Mouse (Mus musculus): Measurements from ENCODE around the gene Fam83g.

The Fam83g gene

DNA sequence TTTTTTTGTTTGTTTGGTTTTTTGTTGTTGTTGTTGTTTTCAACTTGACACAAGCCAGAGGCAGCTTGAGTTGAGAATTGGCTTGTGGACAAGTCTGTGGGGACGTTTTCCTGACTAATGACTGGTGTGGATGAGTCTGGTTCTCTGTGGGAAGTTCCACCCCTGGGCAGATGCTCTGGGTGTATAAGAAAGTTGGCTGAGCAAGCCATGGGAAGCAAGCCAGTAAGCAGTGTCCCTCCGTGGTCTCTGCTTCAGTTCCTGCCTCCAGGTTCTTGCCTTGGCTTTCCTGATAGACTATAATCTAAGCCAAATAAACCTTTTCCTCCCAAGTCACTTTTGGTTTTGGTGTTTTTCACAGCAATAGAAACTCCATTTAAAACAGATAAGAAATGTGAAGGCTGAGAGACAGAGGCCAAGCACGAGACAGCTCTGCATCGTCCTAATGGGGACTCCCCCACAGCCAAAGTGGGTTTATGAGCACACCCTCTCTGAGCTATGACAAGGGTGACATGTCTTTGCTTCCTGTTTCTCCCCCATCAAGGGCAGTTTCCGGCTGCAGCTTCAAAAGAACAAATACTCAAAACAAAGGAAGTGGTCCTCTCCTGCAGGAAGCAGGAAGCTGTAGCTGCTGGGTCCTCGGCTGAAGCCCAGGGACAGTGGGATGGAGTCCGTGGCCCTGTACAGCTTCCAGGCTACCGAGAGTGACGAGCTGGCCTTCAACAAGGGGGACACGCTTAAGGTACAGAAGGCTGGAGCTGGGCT is 31.0 kb upstream of the Fam83g start, which contains the start of gene Grap:
Grap (plus strand) TSS at position 580 of the 762 bp plus-strand sequence.
- DNase-seq = peak; percentile 80

DNA sequence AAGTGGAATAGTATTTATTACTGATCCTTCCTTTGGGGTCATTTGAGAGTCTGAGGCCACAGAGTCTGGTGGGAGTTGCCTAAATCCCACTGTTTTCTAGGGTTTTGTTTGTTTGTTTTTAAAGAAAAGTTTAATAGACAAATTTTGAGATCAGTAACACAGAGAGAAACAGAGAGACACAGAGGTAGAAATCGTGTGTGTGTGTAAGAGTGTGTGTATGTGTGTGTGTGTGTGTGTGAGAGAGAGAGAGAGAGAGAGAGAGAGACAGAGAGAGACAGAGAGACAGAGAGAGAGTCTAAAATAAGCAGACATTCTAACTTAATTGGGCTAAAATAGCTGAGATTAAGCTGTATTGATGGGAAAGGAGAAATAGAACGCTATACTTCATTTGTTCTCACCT is 30.3 kb upstream of the Fam83g start:
- no peak for DNase-seq

DNA sequence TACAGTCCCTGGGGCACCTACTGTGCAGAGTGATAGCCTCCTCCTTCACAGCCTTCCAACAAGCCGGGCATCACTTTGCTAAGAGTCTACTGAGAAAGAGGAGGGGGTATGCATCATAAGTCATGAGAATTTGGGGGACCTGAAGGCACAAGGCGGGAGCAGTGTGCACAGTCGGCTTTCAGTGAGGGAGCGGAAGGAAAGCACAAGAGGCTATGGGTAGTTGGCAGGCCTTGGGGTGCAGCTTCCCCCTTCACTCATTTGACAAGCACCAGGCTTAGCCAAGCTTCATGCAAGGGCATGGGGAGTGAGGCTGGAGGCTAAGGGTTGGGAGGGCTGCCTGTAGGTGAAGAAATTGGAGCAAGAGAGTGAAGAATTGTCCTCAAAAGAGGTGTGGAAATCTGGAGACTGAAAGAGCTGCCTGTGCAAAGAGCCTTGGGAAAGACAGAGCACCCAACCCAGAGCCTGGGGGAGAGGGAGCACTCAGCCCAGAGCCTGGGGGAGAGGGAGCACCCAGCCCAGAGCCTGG is 29.0 kb upstream of the Fam83g start:
- DNase-seq = no peak

DNA sequence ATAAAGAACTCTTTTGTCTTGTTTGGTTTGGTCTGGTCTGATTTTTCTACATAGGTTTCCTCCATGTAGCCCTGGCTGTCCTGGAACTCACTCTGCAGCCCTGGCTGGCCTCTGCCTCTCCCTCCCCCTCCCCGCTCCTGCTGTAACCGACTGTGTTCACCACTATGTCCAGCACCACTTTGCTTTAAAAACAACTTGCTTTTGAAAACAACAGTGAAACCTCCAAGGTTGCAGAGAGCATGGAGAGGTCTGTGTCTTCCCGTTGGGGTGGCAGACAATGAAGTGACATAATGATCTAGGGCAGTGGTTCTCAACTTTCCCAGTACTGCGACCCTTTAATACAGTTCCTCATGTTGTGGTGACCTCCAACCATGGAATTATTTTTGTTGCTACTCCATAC is 28.2 kb upstream of the Fam83g start:
- no peak for DNase-seq

DNA sequence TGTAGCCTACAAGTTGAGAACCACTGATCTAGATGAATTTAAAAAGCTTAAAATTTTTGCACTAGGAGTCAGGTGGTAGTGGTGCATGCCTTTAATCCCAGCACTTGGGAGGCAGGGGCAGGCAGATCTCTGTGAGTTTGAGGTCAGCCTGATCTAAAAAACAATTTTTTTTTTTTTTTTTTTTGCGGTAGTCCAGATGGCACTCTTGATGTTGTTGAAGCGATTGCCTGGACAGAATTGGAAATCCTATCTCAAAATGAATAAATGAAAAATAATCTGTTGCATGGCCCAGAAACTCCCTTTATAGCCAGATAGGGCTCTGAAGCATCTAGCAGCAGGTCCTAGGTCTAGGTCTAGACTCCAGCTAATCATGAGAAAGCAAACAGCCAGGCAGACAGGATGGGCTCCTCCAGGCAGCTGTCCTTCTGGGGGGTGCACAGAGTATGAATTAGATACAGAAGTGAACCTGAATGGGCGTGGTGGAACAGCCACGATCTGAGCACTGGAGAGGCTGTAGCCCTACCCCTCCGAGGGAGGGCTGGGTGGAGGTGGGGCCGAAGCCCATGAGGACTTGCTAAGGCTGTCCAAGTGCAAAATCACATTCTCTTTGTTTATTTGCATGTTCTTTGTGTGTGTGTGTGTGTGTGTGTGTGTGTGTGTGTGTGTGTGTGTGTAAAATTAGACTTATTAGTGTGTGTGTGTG is 27.6 kb upstream of the Fam83g start:
- no peak for DNase-seq

DNA sequence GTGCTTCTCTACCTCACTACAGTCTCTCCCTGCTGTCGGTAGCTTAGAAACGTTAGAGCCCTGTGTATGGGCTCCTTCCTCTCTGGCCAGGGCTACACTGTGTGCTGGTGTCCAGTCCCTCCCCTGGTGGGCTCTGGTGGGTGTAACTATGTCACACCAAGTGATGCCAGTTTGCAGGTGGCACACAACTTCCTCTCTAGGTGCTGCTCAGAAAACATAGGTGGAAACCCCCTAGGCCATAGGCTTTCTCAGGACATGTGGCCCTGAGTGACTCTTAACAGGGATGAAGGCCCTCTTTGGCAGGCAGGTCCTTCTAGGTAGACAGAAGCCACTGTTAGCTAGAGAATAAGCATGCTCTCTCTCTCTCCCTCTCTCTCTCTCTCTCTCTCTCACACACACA is 26.5 kb upstream of the Fam83g start:
- DNase-seq = no peak

DNA sequence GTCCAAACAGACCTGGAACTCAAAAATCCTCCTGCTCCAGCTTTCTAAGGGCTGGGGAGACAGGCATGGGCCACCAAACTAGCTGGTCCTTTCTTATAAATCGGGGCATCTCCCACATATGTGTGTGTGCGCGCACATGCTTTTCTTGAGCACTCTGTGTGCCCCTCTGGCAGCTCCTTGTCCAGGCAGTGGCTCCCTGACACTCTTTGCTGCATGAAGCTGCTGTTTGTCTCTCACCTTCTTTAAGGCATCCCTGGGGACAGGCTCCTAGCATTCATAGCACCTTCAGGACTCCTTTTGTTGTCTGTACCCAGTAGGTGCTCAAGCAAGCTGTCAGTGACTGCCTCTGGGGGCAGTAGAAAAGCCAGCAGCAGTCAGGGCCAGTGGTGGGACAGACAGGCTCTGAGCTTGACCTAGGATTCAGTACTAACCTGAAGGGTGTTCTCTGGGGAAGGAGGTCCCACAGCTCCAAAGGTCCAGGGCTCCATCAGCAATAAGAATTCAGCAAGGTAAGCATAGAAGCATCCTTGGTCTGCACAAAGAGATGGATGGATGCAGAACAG is 25.4 kb upstream of the Fam83g start:
- no peak for DNase-seq

DNA sequence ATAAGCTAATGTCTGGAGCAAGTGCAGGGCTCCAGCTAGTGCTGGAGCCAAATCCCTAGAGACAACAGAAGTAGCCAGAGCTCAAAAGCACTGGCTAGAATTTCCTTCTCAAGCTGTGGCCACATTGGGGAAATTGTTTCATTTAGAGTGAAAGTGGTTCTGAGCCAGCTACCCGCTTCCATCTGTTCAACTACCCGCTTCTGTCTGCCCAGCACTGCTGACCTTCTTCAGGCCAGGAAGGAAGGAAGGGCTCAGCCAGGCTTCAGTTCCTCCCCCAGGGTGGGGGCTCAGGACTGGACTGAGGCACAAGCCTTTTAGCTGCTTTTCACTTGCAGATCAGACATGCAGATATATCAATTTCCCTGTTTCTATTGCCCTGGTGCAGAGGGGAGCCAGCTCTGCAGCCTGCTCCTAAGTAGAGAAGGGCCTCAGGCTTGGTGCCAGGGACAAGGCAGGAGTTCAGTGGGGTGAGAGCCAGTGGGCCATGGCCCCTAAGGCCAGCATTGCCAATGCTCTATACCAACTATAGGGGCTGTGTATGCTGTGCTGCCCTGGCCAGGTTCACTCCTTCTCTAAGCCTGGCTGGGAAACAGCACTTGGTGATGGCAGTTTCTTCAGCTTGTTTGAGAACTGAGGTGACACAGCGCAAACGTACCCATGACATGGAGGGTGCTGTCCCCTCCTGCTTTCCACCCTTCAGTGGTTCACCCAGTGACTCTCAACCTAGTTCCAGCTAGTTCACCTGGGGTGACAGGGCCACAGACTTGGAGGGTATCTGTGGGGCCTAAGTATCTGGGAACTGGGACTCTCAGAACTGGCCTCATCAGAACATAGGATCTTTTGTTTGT is 24.7 kb upstream of the Fam83g start:
- no peak for DNase-seq

DNA sequence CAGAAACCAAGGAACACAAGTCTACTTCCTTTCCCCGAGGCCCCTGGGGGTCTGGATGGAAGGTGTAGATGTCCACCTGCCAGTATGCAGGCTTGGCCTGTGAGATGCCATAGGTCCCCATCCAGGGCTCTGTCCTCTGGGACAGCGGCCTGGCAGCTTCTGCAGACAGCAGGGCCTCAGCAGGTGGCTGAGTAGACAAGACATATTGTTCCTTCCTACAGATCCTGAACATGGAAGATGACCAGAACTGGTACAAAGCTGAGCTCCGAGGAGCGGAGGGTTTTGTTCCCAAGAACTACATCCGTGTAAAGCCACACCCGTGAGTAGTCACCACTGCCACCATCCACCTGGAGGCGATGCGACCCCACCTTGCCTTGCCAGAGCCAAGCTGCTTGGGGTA is 23.9 kb upstream of the Fam83g start:
- DNase-seq = no peak

DNA sequence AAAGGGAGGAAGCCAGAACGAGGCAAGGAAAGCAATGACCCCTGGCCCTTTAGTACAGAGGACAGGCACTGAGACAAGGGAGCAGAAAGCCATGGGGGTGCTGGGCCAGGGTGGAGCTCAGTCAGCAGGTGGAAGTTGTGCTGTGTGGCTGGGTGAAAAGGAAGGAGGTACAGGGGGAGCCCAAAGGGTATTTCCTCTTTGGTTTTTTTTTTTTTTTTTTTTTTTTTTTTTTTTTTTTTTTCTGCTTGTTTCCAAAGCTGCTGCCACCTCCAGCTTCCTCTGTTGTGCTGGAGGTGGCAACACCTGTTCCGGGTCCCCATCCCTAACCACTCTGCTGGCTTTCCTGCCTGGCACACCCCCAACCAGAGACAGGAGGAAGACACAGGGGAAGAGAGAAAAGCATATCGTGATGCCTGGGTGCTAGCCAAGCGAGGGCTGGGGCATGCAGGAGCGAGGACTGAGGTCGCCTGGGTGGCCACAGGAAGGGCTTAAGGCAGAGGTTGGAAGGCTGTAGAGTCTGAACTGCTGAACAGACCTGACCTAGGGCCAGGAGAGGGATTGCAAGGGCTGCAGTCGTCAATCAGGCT is 23.0 kb upstream of the Fam83g start:
- DNase-seq = peak; percentile 59

DNA sequence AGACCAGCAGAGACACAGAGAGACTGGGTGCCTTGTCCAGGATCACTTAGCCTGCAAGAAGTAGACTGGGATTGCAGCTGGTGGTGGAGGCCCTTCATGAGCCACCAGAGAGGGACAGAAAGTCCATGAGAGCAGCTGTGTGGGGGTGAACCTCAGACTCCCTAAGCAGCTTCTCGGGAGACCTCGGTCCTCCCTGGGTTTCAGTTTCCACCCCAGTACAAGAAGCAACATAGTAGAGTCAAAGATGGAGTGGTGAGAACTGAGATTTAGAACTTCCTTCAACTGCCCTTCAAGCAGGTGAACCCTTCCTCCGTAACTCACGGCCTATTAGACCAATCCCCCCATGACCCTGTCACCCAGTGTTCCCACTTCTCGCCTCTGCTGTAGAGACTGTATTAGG is 21.7 kb upstream of the Fam83g start:
- DNase-seq = no peak

DNA sequence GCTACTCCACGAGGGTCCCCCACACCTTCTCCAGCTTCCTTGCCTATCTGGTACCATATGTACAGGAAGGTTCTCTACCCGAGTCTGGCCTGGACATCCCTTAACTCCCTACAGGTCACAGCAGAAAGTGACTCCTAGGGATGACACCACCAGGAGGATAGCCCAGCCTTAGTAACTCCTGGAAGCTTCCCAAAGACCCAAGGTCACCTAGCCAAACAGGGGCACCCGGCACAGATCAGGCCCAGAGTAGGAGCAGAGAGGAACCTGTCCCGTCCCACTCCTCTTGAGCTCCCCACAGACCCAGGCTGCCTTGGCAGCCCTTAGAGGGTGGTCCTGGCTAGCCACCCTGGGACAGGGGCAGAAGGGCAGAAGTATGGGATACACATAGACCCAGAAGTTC is 18.5 kb upstream of the Fam83g start:
- no peak for DNase-seq

DNA sequence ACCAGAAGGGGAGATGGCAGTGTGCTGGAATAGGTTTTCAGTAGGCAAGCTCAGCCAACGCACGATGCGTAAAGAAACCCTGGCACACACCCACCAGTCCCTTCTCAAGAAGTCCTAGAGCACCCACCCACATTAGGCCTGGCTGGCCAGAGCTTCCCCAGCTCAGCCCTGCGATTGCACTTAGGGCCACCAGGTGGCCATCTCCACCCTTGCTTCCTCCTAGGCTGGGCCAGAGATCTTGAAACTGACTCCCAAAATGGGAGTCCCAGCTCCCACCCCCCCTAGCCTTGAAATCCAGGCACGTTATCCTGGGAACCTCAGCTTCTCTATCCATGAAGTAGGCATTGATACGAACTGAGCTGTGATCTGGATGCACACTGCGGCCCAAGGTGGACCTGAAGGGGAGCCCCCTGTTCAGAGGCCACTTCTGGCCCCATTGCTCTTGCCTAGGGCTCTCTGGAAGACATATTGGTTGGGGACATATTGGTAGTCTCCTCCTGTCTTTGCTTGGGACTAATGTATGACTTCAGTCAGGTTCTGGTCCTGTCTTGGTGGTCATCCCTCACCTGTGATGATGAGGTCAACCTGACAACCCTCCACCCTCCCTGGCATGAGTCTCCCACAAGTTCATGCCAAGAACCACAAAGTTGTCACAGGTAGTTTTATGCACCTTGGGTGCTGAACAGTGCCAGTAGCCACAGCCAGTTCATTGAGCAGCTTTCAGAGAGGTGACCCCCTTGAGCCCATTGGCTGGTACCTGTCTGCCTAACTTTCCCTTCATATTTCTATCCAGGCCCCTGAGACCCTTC is 17.7 kb upstream of the Fam83g start:
- DNase-seq = no peak

DNA sequence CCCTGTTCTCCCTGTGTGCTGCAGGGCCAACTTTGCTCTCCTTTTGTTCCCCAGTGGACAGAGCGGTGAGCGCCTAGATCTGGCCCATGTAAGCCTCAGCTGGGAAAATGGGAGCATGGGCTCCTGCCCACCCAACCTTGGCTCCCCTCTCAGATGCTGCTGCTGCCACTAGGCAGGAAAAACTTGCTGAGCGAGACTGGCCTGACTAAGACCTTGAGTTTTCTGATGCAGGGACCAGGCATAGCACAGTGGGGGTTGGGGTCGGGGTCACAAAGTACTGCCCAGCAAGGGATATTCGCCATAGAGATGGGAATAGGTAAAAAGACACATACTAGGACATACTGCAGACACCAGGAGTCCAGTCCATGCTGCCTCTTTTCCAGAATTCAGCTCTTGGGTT is 16.6 kb upstream of the Fam83g start:
- no peak for DNase-seq

DNA sequence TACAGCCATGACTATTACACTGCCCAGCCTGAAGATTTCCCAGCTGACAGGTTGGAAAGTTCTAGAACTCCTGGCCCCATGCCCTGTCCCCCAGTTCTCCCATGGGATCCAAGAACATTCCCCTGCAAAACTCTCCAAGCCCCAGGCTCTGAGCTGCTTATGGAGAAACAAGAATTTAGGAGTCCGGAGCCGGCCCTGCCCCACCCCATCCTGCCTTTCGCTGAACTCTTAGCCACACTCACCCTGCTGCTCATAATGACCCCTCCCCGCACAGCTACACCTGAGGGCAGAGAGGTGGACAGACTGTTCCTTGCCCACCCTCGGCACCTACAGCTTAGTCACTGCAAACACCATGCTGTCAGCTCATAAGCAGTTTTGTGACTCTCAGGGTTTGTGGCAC is 16.1 kb upstream of the Fam83g start:
- DNase-seq = no peak

DNA sequence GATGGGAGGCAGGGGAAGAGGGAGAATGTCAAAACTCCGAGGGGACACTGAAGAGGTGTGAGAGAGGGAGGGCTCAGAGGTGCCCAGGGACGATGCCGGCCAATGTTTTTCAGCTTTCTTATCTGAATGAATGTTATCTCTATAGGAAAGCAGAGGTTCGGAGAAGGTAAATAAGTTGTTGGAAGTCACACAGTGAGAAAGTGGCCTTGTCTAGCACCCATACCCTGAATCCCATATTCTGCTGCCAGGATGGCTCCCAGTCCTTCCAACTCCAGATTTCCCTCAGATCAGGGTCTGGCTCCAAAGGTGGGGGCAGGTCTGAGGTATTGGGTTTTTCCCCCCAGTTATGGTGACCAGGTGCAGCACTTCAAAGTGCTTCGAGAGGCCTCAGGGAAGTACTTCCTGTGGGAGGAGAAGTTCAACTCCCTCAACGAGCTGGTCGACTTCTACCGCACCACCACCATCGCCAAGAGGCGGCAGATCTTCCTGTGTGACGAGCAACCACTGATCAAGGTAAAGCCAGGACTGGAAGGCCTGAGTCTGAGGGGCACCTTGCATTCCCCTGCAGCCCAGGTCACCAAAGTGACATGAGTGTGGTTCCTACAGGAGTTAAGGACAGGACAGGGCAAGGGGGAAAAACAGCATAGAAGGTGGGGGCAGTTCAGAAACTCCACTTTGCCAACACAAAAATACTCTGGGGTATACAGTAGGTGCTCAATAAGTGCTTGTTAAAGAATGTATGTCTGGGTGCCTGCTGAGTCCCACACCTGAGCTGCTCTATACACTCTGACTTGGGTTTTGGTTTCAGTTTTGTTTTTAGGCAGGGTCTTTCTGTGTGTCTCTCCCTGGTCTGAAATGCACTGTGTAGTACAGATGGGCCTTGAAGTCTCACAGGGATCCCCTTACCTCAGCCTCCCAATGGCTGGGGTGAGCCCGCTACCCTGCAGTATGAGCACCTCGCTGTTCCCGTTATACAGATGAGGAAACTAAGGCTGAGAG is 14.1 kb upstream of the Fam83g start:
- DNase-seq = peak; percentile 60

DNA sequence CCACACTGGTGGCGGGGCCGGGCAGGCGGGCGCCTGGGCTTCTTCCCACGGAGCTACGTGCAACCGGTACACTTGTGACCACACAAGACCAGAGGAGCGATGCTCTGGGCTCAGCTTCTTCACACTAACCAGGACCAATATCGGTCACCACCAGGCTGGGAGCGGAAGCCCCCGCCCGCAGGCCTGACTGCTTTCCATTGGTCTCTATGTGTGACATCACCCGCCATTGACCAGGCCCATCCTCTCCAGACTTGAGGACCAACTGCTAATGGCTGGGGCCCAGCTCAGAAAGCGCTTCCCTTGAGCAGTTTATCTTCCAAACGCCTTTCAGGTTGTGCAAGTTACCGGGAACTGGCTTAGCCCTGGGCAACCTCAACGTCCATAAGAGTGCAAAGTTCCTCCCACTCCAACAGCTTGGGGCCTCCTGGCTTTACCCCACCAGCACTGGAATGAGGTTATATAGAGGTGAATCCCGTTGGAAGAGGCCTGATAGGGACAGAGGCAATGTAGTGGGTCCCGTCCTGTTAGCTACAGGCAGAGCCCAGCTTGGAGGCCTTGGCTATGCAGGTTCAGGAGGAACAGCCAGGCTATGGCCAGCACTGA is 12.0 kb upstream of the Fam83g start:
- DNase-seq = no peak

DNA sequence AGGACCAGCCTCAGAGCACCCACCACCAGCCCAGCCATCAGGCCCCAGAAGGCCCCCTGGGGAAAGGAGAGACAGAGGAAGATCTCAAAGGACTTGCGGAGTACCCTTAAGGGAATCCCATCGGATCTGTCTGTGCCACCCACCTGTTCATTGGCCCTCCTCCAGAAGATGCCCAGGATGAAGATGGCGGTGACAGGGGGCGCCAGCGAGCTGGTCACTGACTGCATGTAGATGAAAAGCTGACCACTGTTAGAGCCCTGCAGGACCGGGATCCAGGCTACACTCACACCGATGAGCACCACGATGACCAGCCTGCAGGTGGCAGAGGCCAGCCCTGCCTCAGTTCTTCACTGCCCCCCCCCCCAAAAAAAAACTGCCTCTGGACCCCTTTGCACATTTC is 10.2 kb upstream of the Fam83g start:
- DNase-seq = no peak

DNA sequence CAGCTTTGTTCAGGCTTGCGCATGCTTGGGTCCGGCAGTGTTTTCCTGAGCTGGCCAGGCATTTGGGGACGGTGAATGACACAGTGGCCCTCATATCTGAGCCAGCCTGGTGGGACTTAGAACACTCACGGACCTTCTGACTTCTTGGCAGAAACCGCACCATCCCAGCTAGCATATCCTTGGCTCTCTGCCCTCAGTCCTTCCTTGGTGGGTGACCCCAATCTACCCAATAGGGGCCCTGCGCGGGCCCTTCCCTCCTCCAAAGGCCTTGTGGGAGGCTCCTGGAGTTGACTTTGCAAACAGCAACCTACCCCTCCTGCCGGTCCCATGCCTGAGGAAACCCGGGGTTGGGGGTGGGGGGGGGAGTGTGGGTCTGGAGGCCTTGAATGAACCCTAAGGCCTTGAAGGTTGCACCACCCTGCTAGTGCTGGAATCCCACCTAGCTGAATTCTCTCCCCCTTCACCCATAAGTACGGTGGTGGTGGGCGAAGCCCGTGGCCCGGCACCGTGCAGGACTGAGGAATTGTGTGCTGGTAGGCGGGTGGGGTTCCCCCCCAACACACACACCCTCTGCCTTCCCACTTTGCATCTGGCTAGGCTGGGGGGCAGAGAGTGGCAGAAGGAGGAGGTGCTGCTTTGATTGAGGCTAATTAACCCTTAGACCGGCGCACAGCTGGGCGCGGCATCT is 9.6 kb upstream of the Fam83g start:
- DNase-seq = no peak

DNA sequence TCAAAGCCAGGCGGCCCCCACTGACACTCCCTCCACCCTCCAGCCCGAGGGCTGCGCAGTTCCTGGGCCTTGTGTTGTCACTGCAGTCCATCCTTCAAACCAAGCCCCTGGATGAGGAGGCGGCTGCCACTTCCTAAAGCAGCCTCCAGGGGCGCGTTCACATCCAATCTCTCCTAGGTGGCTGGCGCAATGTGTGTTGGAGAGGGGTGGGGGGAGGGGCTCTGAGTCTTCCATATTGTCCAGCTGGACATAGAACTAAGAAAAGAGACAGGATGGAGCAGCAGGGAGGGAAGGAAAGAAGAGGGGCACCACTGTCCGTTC is 9.1 kb upstream of the Fam83g start:
- no peak for DNase-seq

Data from thymus, postnatal 25 days (tissue).